Comparison of ENCODE assay signal across 8 mouse cellular contexts in genomic region chr11:117848985-117849671, GRCm38 (mm10). TPM values are rescaled to one million over a fixed set of nuclear protein-coding genes. Genes with fewer than 3 reads are reported as not detected.
A peak's percentile ranks its signal among the peaks of the same experiment; 100 is the strongest.
DNase-seq lines count a peak whose midpoint lies in the region; ATAC-seq lines count a peak whose summit lies in the region.

Birc5 (plus strand) TSS chr11:117849251.

- no peaks in the 10 kb centered on the region for H3K27me3 ChIP-seq in hindbrain, embryonic 15.5 days

- peak within 1 kb of the TSS; percentile 87 for H3K9ac ChIP-seq in hindbrain, embryonic 15.5 days

- peak within 1 kb of the TSS; percentile 78 for H3K4me3 ChIP-seq in hindbrain, embryonic 15.5 days

- peaks cover 18% of the 10 kb centered on the region for H3K4me1 ChIP-seq in hindbrain, embryonic 15.5 days (replicated peaks)

- under 1% methylated on average over 51 of the region's 51 CpGs for WGBS in hindbrain, embryonic 15.5 days

- H3K4me2 ChIP-seq in hindbrain, embryonic 15.5 days = peak within 1 kb of the TSS; percentile 79

- ATAC-seq in hindbrain, embryonic 15.5 days (ENCODE audit: low FRiP score, low read depth) = peak; percentile 95

- H3K27ac ChIP-seq in hindbrain, embryonic 15.5 days (replicated peaks) = peak within 1 kb of the TSS; percentile 98

- peak; percentile 97 for DNase-seq in WW6 (ENCODE audit: low read depth, low spot score)
- peak; percentile 95 to 96 for DNase-seq in cerebellum, postnatal 36 days
- peak; percentile 94 to 97 for DNase-seq in frontal cortex, postnatal 36 days (ENCODE audit: low spot score in 2 of 2)
- DNase-seq in left cerebral cortex, adult 11 months (ENCODE audit: low spot score) = peak; percentile 92
- peak; percentile 97 for DNase-seq in lung, postnatal 36 days
- DNase-seq in retina, embryonic 14.5 days (ENCODE audit: low spot score) = peak; percentile 99
- DNase-seq in thymus, postnatal 36 days = peak; percentile 97 to 98

- no peaks in the 10 kb centered on the region for H3K9me3 ChIP-seq in hindbrain, embryonic 15.5 days

- H3K36me3 ChIP-seq in hindbrain, embryonic 15.5 days = no peaks in the 10 kb centered on the region

RNA-seq across cellular contexts. Expression of gene Birc5, which starts in this region (rescaled TPM):
- polyA plus RNA-seq in hindbrain, embryonic 15.5 days (2015; fragmentation: Nextera tagmentation; extraction: Ambion mirVana) = 41.6 and 47.4 TPM in 2 replicates

Comparison
In these comparisons a context has a peak if more than half of its experiments do, and no peak if none do; other contexts are left out.
1. Peak in every context shown above with its lines: DNase-seq, ATAC-seq, H3K4me3 ChIP-seq and H3K27ac ChIP-seq.